Mouse (Mus musculus): ENCODE measurements around the gene Glcci1.

DNA sequence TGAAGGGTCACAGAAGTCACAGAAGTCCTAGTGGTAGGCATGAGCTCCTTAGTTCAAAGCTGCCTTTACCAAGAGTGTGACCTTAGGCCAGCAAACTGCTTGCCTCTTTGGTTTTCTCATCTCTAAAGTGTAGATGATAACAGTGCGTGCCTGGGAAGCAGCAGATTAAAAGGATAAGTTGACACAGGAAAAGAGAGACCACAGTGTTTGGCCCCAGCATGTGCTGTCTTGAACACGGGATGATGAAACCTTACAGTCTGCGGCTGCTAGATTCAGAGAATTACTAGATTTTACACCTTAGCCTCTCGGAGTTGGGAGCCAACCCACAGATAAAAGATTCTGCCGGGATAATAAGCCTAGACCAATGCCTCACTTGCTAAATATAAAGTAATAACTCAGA, 131.5 kb downstream of the Glcci1 start:
- no peak for TF ChIP-seq CTCF (IDR thresholded peaks at IDR 0.05; ENCODE audit: low read depth, low read length)
- no peak for TF ChIP-seq POLR2A (IDR thresholded peaks at IDR 0.05; ENCODE audit: insufficient read depth, low read length)
- no peak for TF ChIP-seq EP300 (IDR thresholded peaks at IDR 0.05; ENCODE audit: insufficient read depth, low read depth, low read length)

Data from ES-Bruce4 (cell line).